Mouse (Mus musculus): ENCODE results near the gene Gm8978.
"Not testable (repeated sequence)": the region's sequence is repeated elsewhere in the genome, so short reads cannot be mapped to it uniquely, and the experiment has no call there.

The Gm8978 gene

GRCm38 (mm10) chr19:33625152-33625551, at the start of gene Gm8978:
Gene Gm8978, minus strand, starts transcription at chr19:33625252.
- DNase-seq, result not testable (repeated sequence)

- DNase-seq, result peak; percentile 73
Measured at GRCm38 (mm10) chr19:33589626-33590302, 35.3 kb downstream of the Gm8978 start.

- DNase-seq, result not testable (repeated sequence)
Measured at GRCm38 (mm10) chr19:33568551-33568950, 56.5 kb downstream of the Gm8978 start.
